Mouse (Mus musculus): Measurements from ENCODE around the gene Tkfc.

- TF ChIP-seq CTCF (IDR thresholded peaks at IDR 0.05; ENCODE audit: low read depth, low read length) (no peak), POLR2A (IDR thresholded peaks at IDR 0.05; ENCODE audit: insufficient read depth, low read length) (no peak), EP300 (IDR thresholded peaks at IDR 0.05; ENCODE audit: insufficient read depth, low read depth, low read length) (no peak)
Measured at GRCm38 (mm10) chr19:10603660-10604523, 1.6 kb downstream of the Tkfc start.
